Mouse (Mus musculus) mouse trophoblast stem cell (cell line): Measurements from ENCODE around the gene Plekhm1.

Experiments
- in situ Hi-C, 2 experiments: fragments of 300-500 bp; cut with MseI, MboI; formaldehyde crosslinking; loops; 2 replicates in 1 of 2; 3 replicates in 1 of 2; pipeline ENCODE4 v1.15.1; 2025

Plekhm1 gene

GRCm38 (mm10) chr11:103318042-103318441 lies 94.4 kb downstream of the Plekhm1 start:
- in situ Hi-C loops, result no loop called here

GRCm38 (mm10) chr11:103315379-103315778 lies 97.1 kb downstream of the Plekhm1 start:
- in situ Hi-C loops, result no loop called here

- in situ Hi-C loops, result no loop called here
These were observed 97.6 kb downstream of the Plekhm1 start for GRCm38 (mm10) chr11:103314736-103315374.
